Mouse (Mus musculus): ENCODE results near the gene Amh. TPM values are rescaled to one million over a fixed set of nuclear protein-coding genes. Genes with fewer than 3 reads are reported as not detected.
"Not testable (repeated sequence)": the region's sequence is repeated elsewhere in the genome, so short reads cannot be mapped to it uniquely, and the experiment has no call there.

Amh gene
- polyA plus RNA-seq, 1 experiment from 2014 or later, result 0.09 TPM

GRCm38 (mm10) chr10:80827870-80828420 lies 22.9 kb downstream of the Amh start:
- Histone ChIP-seq H3K4me1 (peaks cover 63% of the 10 kb centered on the region), H3K27me3 (ENCODE audit: poor library complexity, severe bottlenecking) (peaks cover 7% of the 10 kb centered on the region), H3K36me3 (replicated peaks) (peaks cover 33% of the 10 kb centered on the region), H3K4me3 (peak overlapping the region; percentile 88), H3K27ac (no peak overlapping the region), H3K9me3 (no peaks in the 10 kb centered on the region)
- WGBS, result 92% methylated on average over 10 of the region's 10 CpGs
- no peak for DNase-seq (ENCODE audit: extremely low spot score, low spot score)

- Histone ChIP-seq H3K36me3 (replicated peaks) (peaks cover 35% of the 10 kb centered on the region), H3K4me3 (peak overlapping the region; percentile 88; the same call in 1 of the 2 replicates), H3K4me1 (peaks cover 69% of the 10 kb centered on the region), H3K27me3 (ENCODE audit: poor library complexity, severe bottlenecking) (peaks cover 13% of the 10 kb centered on the region)
- 88% methylated on average over 9 of the region's 9 CpGs for whole genome bisulfite sequencing
- not testable (repeated sequence) for DNase-seq (ENCODE audit: extremely low spot score, low spot score); H3K27ac ChIP-seq; H3K9me3 ChIP-seq
Observed at GRCm38 (mm10) chr10:80828587-80828986, 23.5 kb downstream of the Amh start.

GRCm38 (mm10) chr10:80829359-80830278 lies 24.6 kb downstream of the Amh start:
- peak overlapping the region; percentile 20; the same call in 1 of the 2 replicates for H3K4me3 ChIP-seq
- 63% methylated on average over 1 of the region's 1 CpGs for WGBS
- no peak for DNase-seq (ENCODE audit: extremely low spot score, low spot score)

GRCm38 (mm10) chr10:80831136-80831535 lies 26.1 kb downstream of the Amh start:
- Histone ChIP-seq H3K4me3 (peak overlapping the region; percentile 16; the same call in 1 of the 2 replicates), H3K36me3 (replicated peaks) (peaks cover 50% of the 10 kb centered on the region), H3K27me3 (ENCODE audit: poor library complexity, severe bottlenecking) (peaks cover 39% of the 10 kb centered on the region), H3K9me3 (peaks cover 18% of the 10 kb centered on the region), H3K27ac (no peak overlapping the region), H3K4me1 (peaks cover 78% of the 10 kb centered on the region)
- 3% methylated on average over 9 of the region's 9 CpGs for WGBS
- DNase-seq (ENCODE audit: extremely low spot score, low spot score), result peak; percentile 85

More at GRCm38 (mm10) chr10:80829359-80830278, 24.6 kb downstream of the Amh start:
- H3K27ac ChIP-seq, result no peak overlapping the region
- peaks cover 73% of the 10 kb centered on the region for H3K4me1 ChIP-seq
- peaks cover 5% of the 10 kb centered on the region for H3K9me3 ChIP-seq
- H3K27me3 ChIP-seq (ENCODE audit: poor library complexity, severe bottlenecking), result peaks cover 24% of the 10 kb centered on the region
- peaks cover 42% of the 10 kb centered on the region for H3K36me3 ChIP-seq (replicated peaks)

GRCm38 (mm10) chr10:80832818-80833217 lies 27.8 kb downstream of the Amh start:
- peaks cover 56% of the 10 kb centered on the region for H3K27me3 ChIP-seq (ENCODE audit: poor library complexity, severe bottlenecking)
- peaks cover 18% of the 10 kb centered on the region for H3K9me3 ChIP-seq
- H3K4me3 ChIP-seq, result no peak overlapping the region
- no peak overlapping the region for H3K27ac ChIP-seq
- 71% methylated on average over 7 of the region's 7 CpGs for WGBS
- H3K4me1 ChIP-seq, result peaks cover 84% of the 10 kb centered on the region
- no peak for DNase-seq (ENCODE audit: extremely low spot score, low spot score)
- peaks cover 49% of the 10 kb centered on the region for H3K36me3 ChIP-seq (replicated peaks)

GRCm38 (mm10) chr10:80835617-80836016 lies 30.6 kb downstream of the Amh start:
- Histone ChIP-seq H3K4me3 (peak overlapping the region; percentile 9; the same call in 1 of the 2 replicates), H3K9me3 (peaks cover 18% of the 10 kb centered on the region), H3K27me3 (ENCODE audit: poor library complexity, severe bottlenecking) (peaks cover 72% of the 10 kb centered on the region), H3K4me1 (peaks cover 73% of the 10 kb centered on the region), H3K36me3 (replicated peaks) (peaks cover 23% of the 10 kb centered on the region), H3K27ac (no peak overlapping the region; the same call in 1 of the 2 replicates)
- WGBS, result 67% methylated on average over 30 of the region's 30 CpGs
- no peak for DNase-seq (ENCODE audit: extremely low spot score, low spot score)

GRCm38 (mm10) chr10:80836949-80837379 lies 31.9 kb downstream of the Amh start:
- H3K36me3 ChIP-seq (replicated peaks), result peaks cover 17% of the 10 kb centered on the region
- H3K4me3 ChIP-seq, result no peak overlapping the region
- DNase-seq (ENCODE audit: extremely low spot score, low spot score), result no peak
- peaks cover 73% of the 10 kb centered on the region for H3K4me1 ChIP-seq
- H3K9me3 ChIP-seq, result peaks cover 18% of the 10 kb centered on the region
- H3K27ac ChIP-seq, result no peak overlapping the region
- WGBS, result 64% methylated on average over 7 of the region's 7 CpGs
- peaks cover 85% of the 10 kb centered on the region for H3K27me3 ChIP-seq (ENCODE audit: poor library complexity, severe bottlenecking)

- H3K27me3 ChIP-seq (ENCODE audit: poor library complexity, severe bottlenecking), result peaks cover 88% of the 10 kb centered on the region
Observed at GRCm38 (mm10) chr10:80837827-80838226, 32.8 kb downstream of the Amh start.

GRCm38 (mm10) chr10:80838346-80838912 lies 33.4 kb downstream of the Amh start:
- no peak overlapping the region for H3K4me3 ChIP-seq
- DNase-seq (ENCODE audit: extremely low spot score, low spot score), result no peak
- peaks cover 64% of the 10 kb centered on the region for H3K4me1 ChIP-seq
- 62% methylated on average over 2 of the region's 2 CpGs for WGBS
- peaks cover 16% of the 10 kb centered on the region for H3K36me3 ChIP-seq (replicated peaks)
- H3K9me3 ChIP-seq, result peaks cover 18% of the 10 kb centered on the region
- H3K27me3 ChIP-seq (ENCODE audit: poor library complexity, severe bottlenecking), result peaks cover 88% of the 10 kb centered on the region
- H3K27ac ChIP-seq, result 0 out of 2 replicates have a peak overlapping the region, but pooled peaks have one; percentile 20

More at GRCm38 (mm10) chr10:80837827-80838226, 32.8 kb downstream of the Amh start:
- Histone ChIP-seq H3K4me3 (no peak overlapping the region), H3K9me3 (peaks cover 18% of the 10 kb centered on the region), H3K36me3 (replicated peaks) (peaks cover 17% of the 10 kb centered on the region), H3K27ac (0 out of 2 replicates have a peak overlapping the region, but pooled peaks have one; percentile 20), H3K4me1 (peaks cover 66% of the 10 kb centered on the region)
- 0% methylated on average over 2 of the region's 2 CpGs for WGBS
- DNase-seq (ENCODE audit: extremely low spot score, low spot score), result no peak

- 67% methylated on average over 6 of the region's 6 CpGs for WGBS
- peaks cover 69% of the 10 kb centered on the region for H3K4me1 ChIP-seq
Observed at GRCm38 (mm10) chr10:80839848-80840247, 34.8 kb downstream of the Amh start.

GRCm38 (mm10) chr10:80841685-80842084 lies 36.6 kb downstream of the Amh start:
- H3K9me3 ChIP-seq, result no peaks in the 10 kb centered on the region
- H3K36me3 ChIP-seq (replicated peaks), result no peaks in the 10 kb centered on the region
- WGBS, result 73% methylated on average over 2 of the region's 2 CpGs
- 0 out of 2 replicates have a peak overlapping the region, but pooled peaks have one; percentile 2 for H3K4me3 ChIP-seq
- no peak overlapping the region for H3K27ac ChIP-seq
- H3K27me3 ChIP-seq (ENCODE audit: poor library complexity, severe bottlenecking), result peaks cover 87% of the 10 kb centered on the region
- no peak for DNase-seq (ENCODE audit: extremely low spot score, low spot score)
- H3K4me1 ChIP-seq, result peaks cover 57% of the 10 kb centered on the region

More at GRCm38 (mm10) chr10:80839848-80840247, 34.8 kb downstream of the Amh start:
- Histone ChIP-seq H3K27me3 (ENCODE audit: poor library complexity, severe bottlenecking) (peaks cover 88% of the 10 kb centered on the region), H3K27ac (no peak overlapping the region), H3K36me3 (replicated peaks) (peaks cover 5% of the 10 kb centered on the region), H3K4me3 (no peak overlapping the region), H3K9me3 (peaks cover 10% of the 10 kb centered on the region)
- no peak for DNase-seq (ENCODE audit: extremely low spot score, low spot score)

GRCm38 (mm10) chr10:80842334-80842733 lies 37.3 kb downstream of the Amh start:
- no peak overlapping the region for H3K27ac ChIP-seq
- H3K4me3 ChIP-seq, result no peak overlapping the region
- WGBS, result 87% methylated on average over 15 of the region's 15 CpGs
- no peaks in the 10 kb centered on the region for H3K9me3 ChIP-seq
- DNase-seq (ENCODE audit: extremely low spot score, low spot score), result no peak
- no peaks in the 10 kb centered on the region for H3K36me3 ChIP-seq (replicated peaks)
- peaks cover 80% of the 10 kb centered on the region for H3K27me3 ChIP-seq (ENCODE audit: poor library complexity, severe bottlenecking)
- H3K4me1 ChIP-seq, result peaks cover 50% of the 10 kb centered on the region
